Mouse (Mus musculus) embryonic fibroblast, embryonic 13.5 days (primary cell): ENCODE results near the gene Ndufs5.

Experiments used
- CTCF ChIP-seq: IDR thresholded peaks from 2 replicates; pipeline ENCODE4 v1.5.1; 2011; ENCODE audit warnings: mild to moderate bottlenecking, control low read depth, low read length, moderate library complexity, borderline replicate concordance; ENCODE audit not compliant: insufficient read depth
- POLR2A ChIP-seq: IDR thresholded peaks from 2 replicates; pipeline ENCODE4 v1.6.1; 2011; ENCODE audit warnings: low read depth, mild to moderate bottlenecking, control low read depth, low read length, moderate library complexity

DNA sequence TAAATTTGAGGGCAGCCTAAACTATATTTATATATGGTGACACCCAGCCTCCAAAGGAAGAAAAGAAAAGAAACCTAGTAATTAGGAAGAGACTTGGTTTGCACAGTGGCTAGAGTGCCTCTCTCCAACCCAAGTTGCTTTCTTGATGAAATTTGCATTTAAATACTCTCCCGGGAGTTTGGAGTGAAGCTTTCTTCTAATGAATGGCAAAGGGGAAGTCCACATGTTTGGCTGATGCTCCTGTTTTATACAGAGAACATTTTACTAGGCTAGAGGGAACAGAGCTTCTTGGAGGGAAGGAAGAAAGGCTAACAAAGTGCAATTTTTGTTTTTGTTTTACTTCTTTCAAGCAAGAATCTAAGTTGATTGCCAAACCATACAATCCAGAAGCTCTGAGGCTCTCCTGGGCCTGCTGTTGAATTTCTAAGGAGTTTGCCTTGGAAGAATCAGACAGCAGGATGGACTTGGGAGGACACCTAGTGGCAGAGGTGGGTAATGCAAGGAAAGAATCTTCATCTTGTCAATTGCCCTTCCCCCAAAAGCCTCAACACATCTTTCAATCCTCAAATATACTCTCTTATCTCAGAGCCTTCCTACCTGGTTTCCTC lies 50.6 kb downstream of the Ndufs5 start:
- TF ChIP-seq CTCF: peak; percentile 33; the same call in 1 of the 2 replicates
- no peak for TF ChIP-seq POLR2A
